Mouse (Mus musculus) mesoderm, embryonic 11.5 days (tissue): Measurements from ENCODE around the gene A630073D07Rik.
"Not testable (repeated sequence)": the region's sequence is repeated elsewhere in the genome, so short reads cannot be mapped to it uniquely, and the experiment has no call there.

Experiments used
- DNase-seq: peaks from one replicate; pipeline ENCODE4 v3.0.0-alpha.2; 2012; ENCODE audit warnings: low read depth, low spot score

Gene A630073D07Rik

DNA sequence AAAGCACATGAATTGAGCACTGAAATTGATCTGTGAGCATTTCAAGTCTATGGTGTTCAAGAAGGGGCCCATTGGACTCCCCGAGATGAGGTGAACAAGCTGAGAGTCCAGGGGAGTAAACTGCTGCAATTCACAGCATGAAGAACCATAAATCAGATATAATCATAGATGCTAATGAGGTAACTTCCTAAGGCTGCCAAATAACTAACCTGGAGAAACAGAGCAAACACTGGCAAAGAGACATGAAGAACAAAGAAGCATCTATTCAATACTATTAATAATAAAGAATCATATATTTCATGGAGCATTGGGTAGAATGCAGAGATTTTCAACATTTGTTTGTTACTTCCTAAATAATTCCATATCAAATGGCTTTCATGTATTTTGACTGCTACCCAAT is at the start of gene A630073D07Rik:
Gene A630073D07Rik, minus strand, starts transcription at position 101 of the 400 bp plus-strand sequence.
- no peak for DNase-seq

DNA sequence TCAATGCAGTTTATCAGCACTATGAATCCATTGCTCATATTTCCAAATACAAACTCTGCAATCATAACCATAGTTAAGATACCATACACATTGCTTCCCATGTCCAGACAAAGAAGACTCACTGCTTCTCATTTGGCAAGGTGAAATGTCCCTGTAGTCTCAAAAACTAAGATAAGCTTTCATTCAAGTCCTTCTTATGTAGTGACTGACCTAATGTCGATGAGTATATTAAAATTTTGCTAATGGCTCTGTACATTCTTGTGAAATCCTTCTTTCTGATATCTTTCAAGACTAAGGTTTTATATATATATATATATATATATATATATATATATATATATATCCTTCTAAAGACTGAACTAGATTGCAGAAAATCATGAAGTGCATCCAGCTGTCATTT is 49.6 kb upstream of the A630073D07Rik start, which contains the start of gene Tas2r121:
Gene Tas2r121, minus strand, starts transcription at position 101 of the 400 bp plus-strand sequence.
- no peak for DNase-seq

DNA sequence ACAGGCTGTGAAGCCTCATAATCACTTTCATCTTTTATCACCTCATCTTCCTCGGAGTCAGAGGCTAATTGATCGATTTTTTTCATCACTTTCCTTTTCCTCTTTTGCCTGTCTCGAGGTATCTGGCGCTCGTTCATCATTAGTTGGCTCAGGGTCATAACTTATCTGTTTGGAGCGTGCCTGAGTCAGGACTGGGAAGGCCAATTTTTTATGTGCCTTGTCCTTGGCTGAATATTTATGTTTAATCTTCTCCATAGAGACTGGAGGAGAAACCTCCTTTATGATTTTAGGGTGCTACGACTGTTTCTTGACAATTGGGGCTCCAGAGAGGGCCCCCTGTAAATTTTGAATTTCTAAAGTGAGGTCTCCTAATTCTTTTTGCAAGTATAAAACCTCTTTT is 40.3 kb upstream of the A630073D07Rik start:
- DNase-seq: not testable (repeated sequence)

DNA sequence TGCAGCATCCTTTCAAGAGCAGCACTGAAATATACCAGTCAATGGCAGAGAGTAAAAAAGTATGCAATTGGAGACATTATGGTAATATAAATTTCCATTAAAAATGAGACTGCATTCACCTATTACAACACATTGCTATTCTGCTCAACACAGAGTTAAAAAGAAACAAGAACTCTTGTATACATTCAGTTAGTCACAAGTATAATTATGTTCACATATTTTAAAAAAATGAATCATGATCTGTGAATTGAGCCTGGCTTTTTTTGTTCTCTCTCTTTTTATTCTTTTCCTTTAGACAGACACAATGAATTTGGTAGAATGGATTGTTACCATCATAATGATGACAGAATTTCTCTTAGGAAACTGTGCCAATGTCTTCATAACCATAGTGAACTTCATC is 5.3 kb upstream of the A630073D07Rik start, which contains the start of gene Tas2r120:
Gene Tas2r120, plus strand, starts transcription at position 301 of the 400 bp plus-strand sequence.
- no peak for DNase-seq

DNA sequence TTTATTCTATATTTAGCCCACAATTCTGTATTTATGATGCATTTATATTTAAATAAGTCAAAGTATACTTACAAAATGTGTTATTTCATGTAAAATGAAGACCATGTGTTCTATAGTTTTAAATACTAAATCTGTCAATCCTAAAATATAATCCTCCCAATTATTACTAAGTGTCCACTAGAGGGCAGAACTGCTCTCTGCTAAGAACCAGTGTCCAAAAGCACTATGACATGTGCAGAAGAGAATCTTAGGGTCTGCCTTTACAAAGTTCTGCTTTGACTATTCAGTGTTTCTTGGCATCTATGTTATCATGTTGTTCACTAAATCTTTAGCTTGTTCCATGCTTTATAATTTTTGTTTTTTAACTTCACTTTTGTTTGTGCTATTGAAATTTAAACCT is 1.9 kb downstream of the A630073D07Rik start:
- DNase-seq: peak; percentile 33

DNA sequence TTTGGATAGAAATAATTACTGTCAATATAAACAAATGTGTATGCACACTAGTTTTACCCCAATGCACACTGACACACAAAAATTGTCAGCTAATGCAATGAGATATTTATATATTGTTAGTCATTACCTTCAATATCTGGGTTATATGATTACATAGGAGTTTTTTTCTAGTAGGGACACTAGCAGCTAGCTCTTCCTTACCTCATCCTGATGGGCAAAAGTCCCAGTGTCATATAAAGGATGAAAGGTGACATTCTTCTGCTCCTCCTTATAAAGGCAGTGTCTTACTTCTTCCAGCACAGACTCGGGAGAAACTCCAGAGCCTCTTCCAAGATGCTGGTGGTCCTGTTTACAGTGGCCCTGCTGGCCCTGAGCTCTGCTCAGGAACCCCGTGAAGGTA is 55.7 kb downstream of the A630073D07Rik start, which contains the start of gene Prp2:
Gene Prp2, plus strand, starts transcription at position 301 of the 400 bp plus-strand sequence.
- DNase-seq: not testable (repeated sequence)
